Mouse (Mus musculus): ENCODE measurements around the gene Setd3.

Setd3 gene

DNA sequence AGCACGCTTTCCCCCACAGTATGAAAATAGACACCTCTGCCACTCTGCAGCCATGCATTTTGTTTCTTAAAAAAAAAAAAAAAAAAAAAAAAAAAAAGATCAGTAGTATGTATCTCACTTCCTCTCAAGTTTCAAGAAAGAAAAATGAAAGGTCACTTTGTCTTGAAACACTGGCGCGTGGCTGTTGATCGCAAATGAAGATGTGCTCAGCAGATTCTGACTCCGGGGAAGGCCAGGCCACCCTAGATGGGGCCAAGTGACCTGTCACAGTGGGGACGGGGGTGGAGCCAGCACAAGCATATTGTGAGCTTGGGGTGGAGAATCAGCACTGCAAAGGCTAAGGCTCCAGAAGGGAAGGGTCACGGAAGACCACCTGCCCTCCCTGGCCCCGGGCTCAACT, 24.8 kb upstream of the Setd3 start:
- DNase-seq (ENCODE audit: low spot score) = no peak

GRCm38 (mm10) chr12:108200094-108200493, 21.0 kb upstream of the Setd3 start:
- DNase-seq (ENCODE audit: low spot score) = no peak

DNA sequence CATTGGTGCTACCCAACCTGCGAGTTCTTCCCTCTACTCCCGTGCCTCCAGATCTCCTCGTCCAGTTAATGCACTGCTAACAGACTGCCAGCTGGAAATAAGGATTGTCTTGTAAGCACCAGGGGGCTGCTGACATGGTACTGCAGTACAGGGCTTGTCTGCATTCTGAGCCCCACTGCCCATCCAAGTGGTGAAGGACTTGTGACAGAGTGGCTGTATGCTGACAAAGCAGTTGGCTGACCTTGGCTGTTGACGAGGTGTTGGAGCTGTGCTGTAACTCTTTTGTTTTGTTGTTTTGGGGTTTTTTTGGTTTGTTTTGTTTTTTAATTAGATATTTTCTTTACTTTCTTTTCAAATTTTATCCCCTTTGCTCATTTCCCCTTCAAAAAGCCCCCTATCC, 19.3 kb upstream of the Setd3 start:
- no peak for DNase-seq (ENCODE audit: low spot score)

- no peak for DNase-seq (ENCODE audit: low spot score)
Observed at GRCm38 (mm10) chr12:108195761-108196160, 16.6 kb upstream of the Setd3 start.

GRCm38 (mm10) chr12:108193878-108194277, 14.8 kb upstream of the Setd3 start:
- DNase-seq (ENCODE audit: low spot score) = no peak

- no peak for DNase-seq (ENCODE audit: low spot score)
Observed at GRCm38 (mm10) chr12:108187541-108188091, 8.5 kb upstream of the Setd3 start.

- no peak for DNase-seq (ENCODE audit: low spot score)
Observed at GRCm38 (mm10) chr12:108181716-108182115, 2.6 kb upstream of the Setd3 start.

- peak; percentile 100 for DNase-seq (ENCODE audit: low spot score)
Observed at GRCm38 (mm10) chr12:108179321-108180266, 480 bp upstream of the Setd3 start, which contains the start of gene Ccnk. Gene Ccnk (plus strand): TSS chr12:108179579.

GRCm38 (mm10) chr12:108178331-108179245, 526 bp downstream of the Setd3 start:
- DNase-seq (ENCODE audit: low spot score) = peak; percentile 42

DNA sequence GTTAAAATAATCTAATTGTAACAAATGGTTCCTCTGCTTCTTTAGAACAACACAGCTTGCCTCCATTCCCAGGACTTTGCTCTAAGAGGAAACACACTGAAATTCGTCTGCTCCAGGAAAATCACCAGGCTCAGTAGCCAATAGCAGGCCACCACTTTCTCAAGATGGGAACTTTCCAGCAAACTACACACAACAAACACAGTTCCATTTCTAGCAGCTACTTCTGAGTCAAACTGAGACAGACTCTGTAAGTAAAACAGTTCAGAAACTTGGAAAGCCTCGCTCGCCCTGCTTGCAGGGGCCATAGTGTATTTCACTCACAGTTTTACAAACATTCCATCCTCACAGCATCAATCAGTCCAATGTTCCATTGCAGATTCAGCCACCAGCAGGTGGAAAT, 2.7 kb downstream of the Setd3 start:
- DNase-seq (ENCODE audit: low spot score) = no peak

GRCm38 (mm10) chr12:108174606-108175505, 4.3 kb downstream of the Setd3 start:
- DNase-seq (ENCODE audit: low spot score) = no peak

GRCm38 (mm10) chr12:108172639-108173038, 6.5 kb downstream of the Setd3 start:
- DNase-seq (ENCODE audit: low spot score) = no peak

- peak; percentile 30 for DNase-seq (ENCODE audit: low spot score)
Observed at GRCm38 (mm10) chr12:108171336-108171735, 7.8 kb downstream of the Setd3 start.

GRCm38 (mm10) chr12:108170467-108170866, 8.6 kb downstream of the Setd3 start:
- DNase-seq (ENCODE audit: low spot score) = no peak

DNA sequence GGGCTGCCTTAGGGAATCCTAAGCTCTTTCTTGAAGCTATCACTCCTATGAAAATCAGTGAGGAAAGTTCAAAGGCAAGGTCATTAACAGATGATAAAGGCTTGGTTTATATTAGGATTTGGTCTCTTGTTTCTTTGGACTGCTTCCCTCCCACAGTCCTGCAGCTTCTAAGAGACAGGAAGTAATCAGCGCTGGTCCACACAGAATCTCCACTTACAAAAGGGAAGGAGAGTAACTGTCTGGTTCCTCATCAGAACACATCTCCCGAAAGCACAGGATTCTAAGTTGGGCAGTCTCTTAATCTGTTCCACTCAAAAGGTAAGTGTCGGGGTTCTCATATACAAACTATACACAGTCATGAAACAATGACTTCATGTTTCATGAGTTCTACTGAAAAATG, 10.2 kb downstream of the Setd3 start:
- no peak for DNase-seq (ENCODE audit: low spot score)

GRCm38 (mm10) chr12:108163706-108164105, 15.4 kb downstream of the Setd3 start:
- no peak for DNase-seq (ENCODE audit: low spot score)

GRCm38 (mm10) chr12:108162036-108162435, 17.1 kb downstream of the Setd3 start:
- no peak for DNase-seq (ENCODE audit: low spot score)

- no peak for DNase-seq (ENCODE audit: low spot score)
Observed at GRCm38 (mm10) chr12:108159863-108160262, 19.3 kb downstream of the Setd3 start.

GRCm38 (mm10) chr12:108152743-108153142, 26.4 kb downstream of the Setd3 start:
- no peak for DNase-seq (ENCODE audit: low spot score)

GRCm38 (mm10) chr12:108149764-108150163, 29.4 kb downstream of the Setd3 start:
- no peak for DNase-seq (ENCODE audit: low spot score)

- DNase-seq (ENCODE audit: low spot score) = no peak
Observed at GRCm38 (mm10) chr12:108145198-108145597, 33.9 kb downstream of the Setd3 start.

Data from lung, postnatal 25 days (tissue).